Mouse (Mus musculus) spleen, adult 12 weeks (tissue): ENCODE data around the gene Rap1gap2.

ENCODE experiments used
- DNase-seq: peaks from one replicate; pipeline ENCODE4 v3.0.0; 2022; ENCODE audit warnings: low spot score

Gene Rap1gap2

DNA sequence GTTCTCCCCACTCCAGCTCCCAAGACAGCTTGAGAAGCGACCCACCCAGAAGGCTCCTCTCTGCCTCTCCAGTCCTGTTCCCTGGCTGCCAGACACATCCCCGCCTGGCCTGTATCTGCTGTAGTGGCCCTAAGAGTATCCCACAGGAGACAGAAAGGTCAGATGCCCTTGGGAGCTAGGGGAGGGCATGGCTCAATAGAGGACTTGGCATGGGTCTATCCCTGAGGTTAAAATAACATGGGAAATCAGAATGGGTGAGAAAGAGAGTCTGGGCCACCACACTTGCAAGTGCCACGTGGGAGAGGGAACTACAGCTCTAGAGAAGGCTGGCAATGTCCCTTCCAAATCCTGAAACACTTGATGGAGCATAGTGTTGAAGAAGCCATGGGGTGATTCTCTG lies 152.3 kb downstream of the Rap1gap2 start:
- no peak for DNase-seq

DNA sequence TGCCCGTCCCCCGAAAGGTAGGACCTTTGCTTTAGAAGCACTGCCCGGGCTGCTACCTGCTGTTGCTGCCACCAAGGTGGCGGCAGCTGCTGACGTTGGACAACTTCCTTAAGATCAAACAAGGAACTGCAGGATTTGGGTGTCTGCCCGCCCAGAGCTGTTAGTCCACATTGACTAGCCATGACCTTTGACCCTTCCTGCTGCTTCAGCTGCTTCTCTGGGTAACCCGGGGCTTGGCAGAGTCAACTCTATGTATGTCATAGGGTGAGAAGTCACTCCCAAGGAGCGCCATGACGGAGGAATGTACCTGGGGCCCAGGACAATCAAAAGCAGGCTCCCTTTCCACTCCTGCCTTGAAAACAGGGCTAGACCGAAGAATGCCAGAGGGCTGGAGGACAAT lies 153.5 kb downstream of the Rap1gap2 start:
- DNase-seq: no peak

DNA sequence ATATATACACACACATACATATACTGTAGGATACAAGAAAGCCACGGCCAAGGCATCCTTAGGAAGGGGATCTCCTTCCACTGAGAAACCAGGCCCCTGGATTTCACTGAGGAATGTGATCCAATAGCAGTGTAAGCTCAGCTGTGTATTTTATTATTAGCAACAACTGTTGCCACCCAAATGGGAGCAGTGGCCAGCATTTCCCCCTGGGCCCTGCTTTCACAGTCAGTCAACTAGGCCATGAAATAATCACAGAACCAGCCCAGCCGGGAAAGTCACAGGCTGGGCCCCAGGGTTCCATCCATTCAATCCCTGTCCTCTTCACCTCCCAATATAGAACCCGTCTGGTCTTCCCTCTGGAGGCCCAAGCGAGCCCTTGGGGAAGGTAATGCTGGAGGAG lies 162.2 kb downstream of the Rap1gap2 start:
- DNase-seq: no peak

DNA sequence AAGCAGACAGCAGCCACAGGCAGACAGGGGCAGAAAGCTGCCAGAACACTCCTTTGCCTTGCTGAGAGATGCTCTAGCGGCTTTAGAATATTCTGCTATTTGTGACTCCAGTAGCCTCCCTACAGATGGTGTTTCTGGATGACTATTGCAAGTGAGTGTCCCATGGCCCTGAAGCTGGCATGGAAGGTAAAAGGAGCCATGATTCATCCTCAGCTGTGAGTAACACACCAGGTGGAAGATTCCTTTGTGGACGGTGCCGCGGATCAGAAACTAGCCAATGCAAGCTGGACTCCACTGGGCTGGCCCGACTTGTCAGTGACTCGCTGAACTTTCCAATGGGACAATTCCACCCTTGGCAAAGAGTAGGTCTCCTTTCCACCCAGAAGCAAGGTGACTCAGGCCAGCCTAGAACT lies 162.7 kb downstream of the Rap1gap2 start:
- no peak for DNase-seq

DNA sequence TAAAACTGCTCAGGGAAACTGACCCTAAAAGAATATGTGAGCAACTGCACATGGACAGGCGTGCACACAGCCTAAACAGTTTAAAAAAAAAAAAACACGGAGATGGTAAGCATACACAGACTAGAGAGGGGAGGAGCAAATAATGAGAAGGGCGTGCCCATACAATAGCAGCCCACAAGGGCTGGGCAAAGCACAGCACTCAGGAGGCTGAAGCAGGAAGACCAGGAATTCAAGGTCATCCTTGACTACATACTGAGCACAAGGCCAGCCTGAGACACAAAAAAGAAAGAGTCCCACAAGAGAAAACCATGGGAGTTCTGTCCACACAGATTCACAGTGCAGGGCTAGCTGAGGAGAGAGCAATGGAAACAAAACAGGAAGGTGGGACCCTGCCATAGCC lies 165.1 kb downstream of the Rap1gap2 start:
- DNase-seq: no peak

DNA sequence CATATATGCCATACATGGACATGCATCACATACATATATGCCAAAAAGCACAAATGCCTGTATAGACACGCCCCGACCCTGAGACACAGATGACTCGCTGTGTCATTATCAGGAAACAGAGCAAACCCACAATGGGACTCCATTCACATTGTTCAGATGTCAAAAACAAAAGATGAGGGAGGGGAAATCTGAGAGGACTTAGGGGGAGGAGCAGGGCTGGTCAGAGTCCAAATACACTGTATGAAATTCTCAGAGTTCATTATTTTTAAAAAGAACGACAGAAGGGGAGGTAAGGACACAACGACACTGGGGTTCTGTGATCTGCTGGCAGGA lies 166.8 kb downstream of the Rap1gap2 start:
- DNase-seq: no peak

DNA sequence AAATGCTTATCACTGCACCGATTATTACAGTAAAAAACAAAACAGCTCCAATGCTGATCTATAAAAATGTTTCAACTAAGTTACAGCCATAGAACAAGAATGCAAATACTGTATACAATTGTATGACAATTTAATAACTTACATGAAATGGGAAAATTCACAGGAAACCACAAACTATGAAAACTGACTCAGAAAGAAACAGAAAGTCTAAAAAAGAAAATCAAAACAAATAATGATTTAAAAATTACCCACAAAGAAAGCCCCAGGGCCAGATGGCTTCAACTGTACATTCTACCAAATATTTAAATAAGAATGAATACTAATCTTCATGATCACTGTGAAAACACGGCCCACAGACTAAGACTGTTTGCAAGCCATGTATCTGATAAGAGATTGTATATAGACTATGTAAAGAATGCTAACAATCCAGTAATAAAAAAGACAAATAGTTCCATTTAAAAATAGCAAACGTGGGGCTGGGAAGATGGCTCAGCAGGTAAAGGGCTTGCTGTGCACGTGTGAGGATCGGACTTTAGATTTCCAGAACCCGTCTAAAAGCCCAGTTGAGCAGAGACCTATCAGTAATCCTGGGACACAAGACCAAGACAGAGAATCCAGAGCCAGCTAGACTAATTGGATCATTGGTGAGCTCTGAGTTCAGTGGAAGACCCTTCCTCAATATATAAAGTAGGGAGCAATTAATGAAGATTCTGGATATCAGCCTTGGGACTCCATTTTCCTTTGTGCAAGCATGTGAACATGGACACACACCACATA lies 167.4 kb downstream of the Rap1gap2 start:
- no peak for DNase-seq

DNA sequence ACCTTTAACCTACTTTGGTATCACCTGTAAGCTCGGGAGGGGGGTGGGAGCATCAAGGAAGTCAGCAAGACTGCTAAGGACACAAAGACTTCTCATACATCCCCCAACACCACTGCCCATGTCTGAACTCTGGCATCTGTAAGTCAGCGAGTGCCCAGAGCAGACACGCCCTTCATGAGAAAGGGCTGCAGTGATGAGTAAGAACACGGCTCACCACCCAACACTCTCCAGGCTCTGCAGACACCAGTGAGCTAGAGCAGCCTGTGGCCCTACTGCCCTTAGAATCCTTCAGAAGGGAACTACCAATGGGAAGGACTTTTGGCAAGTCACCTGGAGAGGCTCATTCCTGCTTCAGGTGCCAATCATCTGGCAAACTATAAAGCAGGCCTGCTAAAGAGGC lies 168.3 kb downstream of the Rap1gap2 start:
- no peak for DNase-seq

DNA sequence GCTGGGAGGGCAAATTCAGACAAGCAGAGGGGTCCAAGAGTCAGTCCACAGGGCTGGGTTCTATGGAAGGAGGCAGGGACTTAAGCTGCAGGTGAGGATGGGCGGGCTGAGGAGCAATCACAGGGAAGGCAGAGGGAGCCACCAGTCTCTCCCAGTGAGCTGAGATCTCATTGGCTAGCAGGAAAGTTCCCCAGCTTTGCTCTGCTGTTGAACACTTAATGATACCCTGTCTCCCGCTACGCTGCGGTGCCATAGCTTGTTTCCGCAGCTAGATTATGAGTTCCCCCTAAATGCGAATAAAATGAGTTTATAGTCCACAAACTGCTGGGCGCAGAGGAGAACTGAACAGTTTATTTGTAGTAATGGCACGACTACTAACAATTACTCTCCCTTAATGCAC lies 170.6 kb downstream of the Rap1gap2 start:
- DNase-seq: no peak

DNA sequence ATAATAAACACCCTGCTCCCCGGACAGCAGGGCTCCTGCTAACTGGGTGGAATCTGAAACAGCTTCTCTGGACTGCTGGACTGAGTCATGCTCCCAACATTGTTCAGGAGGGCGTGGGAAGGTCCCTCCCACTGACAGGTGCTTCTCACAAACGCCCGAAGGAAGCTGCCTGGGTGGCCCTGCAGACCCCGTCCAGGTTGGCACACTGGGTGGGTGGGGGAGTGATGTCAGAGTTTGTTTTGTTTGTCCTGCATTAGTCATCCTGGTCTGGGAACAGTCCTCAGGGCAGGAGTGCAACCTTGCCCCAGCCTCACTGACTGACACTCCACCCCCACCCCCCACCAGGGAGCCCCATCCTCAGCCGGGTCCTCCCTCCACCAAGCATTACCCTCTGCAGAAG lies 171.5 kb downstream of the Rap1gap2 start:
- DNase-seq: no peak

DNA sequence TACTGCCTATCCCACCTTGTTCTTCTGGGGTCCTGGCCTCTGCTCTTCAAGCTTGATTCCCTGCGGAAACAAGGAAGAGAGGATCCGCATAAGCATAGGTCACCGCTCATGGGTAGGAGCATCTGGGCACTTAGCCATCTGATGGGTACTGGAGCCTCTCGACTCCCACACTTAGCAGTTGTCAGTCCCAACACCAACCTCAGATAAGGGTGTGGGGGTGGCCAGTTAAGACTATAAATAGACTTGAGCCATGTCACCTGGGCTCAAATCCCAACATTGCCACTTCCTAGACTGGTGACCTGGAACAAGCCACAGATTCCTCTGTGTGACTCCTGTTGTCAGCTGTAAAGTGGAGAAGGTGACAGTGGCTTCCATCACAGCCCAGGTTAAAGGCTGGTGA lies 172.5 kb downstream of the Rap1gap2 start:
- no peak for DNase-seq

DNA sequence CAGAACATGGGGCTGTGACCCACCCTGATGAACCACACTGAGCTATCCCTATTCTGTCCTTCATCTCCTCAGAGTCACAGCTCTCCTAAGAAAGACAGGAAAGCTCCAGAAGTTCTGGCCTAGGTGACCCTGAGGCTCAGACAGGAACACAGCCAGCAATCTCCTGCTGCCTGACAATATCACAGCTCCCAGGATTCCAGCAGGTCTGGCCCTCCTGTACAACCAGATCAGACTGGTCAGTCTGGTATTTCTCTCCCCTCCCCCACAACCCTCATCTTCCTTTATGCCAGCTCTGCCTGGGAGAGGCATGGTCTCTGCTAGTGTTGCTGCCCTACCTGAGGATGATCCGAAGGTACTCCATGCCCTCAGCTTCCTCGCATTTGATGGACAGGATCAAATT lies 175.3 kb downstream of the Rap1gap2 start:
- no peak for DNase-seq

DNA sequence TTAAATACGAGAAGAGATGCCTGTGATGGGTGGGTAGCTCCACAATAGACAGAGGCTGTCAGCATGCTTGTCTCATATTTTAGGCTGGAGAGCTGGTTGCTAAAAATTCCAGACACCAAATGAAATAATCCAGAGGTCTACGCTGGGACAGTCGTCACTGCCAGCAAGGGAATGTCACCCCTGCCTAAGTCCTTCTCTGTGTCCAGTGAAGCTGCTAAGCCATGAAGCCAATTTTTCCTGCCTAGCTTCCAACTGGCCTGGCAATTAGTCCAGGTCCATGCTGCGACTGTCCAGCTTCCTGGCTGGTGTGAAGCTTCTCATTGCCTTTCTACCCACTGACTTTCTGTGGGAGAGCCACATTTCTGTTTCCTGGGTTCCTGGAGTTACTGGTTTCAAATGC lies 177.7 kb downstream of the Rap1gap2 start:
- no peak for DNase-seq

DNA sequence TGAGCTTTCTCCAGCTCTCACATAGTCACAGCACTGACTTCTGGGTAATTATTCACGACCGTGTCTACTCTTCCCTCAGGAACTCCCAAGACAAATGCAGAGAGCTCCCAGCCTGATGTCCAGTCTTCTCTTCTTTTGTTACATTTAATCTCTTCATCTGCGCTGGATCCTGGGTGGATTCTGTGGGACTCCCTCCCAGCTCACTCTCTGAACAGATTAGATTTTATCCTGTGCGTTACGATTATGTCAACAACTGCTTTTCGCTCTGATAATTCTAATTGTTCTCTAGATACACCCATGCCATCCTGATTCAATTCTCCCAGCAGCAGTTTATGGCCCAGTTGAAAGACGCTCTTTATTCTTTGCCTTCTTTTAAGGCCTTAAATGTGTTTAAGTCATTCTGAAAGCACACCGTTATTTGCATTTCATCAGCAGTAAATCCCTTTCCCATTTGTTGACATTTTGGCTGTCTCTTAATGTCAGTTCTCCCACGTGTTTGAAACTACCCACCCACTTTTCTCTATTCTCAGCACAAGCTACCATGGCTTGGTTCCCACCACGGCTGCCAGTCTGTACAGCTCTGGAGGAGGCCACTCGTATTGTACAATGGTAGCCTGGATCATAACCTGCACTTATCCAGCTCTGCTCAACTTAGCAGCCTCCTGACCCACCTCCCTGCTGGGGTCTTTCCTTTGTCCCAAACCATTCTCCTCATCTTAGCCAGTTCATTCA lies 180.8 kb downstream of the Rap1gap2 start:
- DNase-seq: no peak

DNA sequence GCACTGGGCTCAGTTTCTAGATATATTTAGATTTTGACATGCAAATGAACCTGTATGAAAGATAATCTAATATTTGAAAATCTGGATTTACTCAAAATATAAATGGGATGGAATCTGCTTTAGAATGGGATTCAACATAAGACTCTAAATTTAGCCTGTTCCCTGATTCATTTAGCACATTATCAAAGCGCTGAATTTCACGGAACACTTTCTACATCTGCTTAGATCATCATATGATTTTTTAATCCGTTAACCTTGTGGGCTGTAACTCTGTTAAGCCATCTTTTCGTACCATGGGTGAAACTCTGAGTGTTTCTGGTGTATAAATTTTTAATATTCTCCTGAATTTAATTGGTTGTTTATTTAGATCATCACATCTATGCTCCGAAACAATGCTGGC lies 184.4 kb downstream of the Rap1gap2 start:
- DNase-seq: no peak

DNA sequence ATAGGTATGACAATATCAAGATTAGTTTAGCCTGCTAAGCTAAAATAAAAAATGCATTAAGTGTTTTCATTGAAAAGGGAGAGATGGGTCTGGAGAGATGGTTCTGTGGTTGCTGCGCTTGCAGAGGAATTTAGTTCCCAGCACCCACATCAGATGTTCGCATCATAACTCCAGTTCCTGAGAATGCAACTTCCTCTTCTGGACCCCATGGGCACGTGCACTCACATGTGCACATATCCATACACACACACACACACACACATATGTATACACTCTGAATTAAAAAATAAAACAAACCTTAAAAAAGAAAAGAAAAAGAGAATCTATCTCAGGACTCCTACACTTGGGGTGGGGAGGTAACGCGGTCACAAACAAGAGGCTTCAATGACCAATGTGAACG lies 188.7 kb downstream of the Rap1gap2 start:
- DNase-seq: no peak

DNA sequence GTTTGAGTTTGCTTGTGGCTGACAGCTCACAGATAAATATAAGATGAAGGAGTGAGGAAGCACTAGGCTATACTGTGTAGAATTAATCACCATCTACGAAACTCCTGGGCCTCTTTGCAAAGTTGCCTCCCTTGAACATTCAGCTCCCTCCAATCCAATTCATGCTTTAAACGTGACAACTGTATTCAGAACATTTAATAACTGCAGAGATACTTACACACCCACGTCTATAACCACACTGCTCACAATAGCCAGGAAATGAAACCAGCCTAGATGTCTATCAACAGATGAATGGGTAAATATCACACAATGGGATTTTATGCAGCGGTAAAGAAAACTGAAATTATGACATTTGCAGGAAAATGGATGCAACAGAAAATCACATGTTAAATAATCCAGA lies 189.6 kb downstream of the Rap1gap2 start:
- no peak for DNase-seq

DNA sequence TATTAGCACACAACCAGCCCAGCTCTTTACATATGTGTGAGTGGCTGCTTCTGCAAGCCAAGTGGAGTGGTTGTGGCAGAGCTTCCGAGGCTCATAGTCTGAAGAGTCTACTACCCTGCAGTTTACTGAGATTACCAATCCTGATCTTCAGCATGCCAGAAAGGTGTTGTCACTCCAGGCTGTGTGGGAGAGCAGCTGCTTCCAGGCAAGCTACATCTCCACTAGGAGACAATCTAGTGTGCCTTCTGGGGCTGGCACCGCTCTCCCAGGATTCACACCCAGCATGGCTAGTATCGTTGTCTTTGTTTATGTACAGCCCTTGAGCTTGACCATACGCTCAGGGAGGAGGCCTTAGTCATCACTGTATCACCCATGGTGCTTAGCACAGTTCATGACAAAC lies 191.1 kb downstream of the Rap1gap2 start:
- DNase-seq: no peak

DNA sequence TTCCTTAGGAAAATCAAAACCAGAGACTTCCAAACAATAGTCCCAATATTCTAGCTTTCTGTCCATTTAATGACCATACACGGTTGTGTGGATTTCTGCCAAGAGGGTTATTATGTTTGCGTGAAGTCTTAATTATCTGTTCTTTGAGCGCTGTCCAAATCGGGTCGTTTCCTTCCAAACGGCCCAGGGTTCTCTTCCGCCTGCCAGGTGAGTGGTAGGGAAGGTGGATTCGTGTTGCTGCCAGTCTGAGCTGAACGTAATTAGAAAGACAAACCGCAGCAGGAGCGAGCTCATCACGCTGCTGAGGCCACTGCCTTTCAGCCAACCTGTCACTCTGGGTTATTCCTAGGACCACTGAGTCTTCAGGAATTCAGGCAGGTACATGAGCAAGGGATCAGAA lies 195.0 kb downstream of the Rap1gap2 start:
- DNase-seq: no peak

DNA sequence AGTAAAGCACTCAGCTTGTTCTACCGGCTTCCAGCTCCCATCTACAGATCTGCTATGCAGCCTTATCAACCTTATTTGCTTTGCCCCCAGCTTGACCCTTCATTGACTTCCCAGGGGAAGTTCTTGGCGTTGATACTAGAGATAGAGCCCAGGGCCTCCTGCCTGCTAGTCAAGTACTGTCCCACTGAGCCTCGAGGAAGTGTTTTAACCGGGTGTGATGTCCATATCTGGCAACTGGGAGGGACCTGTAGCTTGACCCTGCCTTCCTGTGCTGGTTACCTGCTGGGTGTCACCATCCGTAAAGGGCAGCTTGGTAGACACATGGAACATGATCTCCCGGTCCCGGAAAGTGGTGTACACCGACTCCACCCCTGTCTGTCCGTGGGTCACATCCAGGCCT lies 196.6 kb downstream of the Rap1gap2 start:
- no peak for DNase-seq

DNA sequence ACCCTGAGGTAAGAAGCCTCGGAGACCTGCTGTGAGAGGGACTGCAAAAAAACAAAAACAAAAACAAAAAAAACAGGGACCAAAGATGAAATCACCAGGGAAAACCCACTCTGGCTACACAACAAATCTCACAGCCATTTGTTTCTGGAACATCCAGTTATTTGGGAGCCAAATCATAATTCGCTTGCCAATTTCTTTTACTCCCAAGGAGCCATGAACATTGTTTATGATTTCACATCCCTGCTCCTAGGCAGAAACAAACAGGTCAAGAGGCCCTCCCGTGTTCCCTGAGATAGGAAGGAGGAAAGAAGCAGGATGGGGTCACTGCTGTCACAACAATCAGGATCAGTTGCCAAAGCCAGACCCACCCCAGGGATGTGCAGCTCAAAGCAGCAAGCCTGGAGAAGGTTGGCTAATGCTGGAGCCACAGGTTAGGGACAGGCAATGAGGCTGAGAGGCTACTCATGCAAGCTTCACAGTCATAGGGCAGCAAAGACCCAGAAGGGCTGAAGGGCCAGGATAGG lies 197.2 kb downstream of the Rap1gap2 start:
- DNase-seq: no peak

DNA sequence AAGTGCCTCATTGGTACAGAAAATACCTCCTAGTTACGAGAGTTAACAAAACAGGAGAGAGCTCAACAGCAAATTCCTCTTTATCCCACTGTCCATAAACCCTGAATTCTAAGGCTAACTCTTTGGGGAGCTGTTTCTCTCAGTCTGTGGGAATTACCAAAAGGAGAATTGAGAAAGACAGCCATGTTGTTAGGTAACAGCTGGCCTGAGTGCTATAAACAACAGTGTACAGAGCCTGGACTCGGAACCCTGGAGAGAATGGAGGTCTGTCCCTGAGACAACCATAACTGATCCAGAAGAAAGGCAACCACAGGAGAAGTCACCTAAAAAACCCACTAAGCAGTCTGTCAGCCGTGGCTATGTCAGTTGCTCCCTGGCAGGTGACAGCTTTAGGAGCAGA lies 198.3 kb downstream of the Rap1gap2 start:
- DNase-seq: no peak

DNA sequence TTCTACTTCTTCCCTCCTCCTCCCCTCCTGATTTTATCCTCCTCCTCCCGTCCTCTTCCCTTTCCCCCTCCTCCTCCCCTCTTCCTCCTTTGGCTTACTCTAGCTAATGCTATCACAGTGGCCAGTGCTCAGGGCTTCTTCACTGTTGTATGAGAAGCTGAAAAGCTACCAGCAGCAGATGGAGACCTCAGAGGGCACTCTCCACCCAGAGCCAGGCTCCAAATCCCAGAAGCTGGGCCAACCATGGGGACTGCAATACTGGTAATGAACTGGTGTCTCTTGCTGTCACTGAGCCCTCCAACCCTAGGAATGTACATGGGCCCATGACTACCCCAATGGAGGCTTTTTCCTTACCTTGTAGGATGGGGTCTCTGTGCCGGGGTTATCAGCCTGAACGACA lies 198.8 kb downstream of the Rap1gap2 start:
- no peak for DNase-seq

DNA sequence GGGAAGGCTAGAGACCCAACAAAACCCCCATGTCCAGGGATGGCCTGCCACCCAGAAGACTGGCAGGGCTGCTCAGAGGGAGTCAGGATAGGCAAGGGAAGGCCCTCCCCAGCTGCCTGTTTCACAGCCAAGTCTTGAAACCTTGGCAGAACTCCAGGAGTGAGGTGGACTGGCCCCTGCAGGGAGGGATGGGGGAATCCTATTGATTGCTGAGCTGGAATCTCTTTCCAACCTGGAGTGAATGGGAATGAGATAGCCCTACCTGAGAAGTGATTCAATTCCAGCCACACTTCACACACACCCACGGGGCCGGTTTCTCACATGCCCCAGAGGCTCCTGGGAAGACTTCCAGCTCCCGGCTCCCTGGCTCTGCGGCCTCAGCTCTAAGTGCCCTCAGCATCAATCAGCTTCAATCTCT lies 200.9 kb downstream of the Rap1gap2 start:
- DNase-seq: no peak
